Mouse (Mus musculus): ENCODE measurements around the gene Gbx1. TPM values are rescaled to one million over a fixed set of nuclear protein-coding genes. Genes with fewer than 3 reads are reported as not detected.

The Gbx1 gene
- total and polyA plus RNA-seq, 2 experiments from 2014 or later: 1.3 to 4.8 TPM

DNA sequence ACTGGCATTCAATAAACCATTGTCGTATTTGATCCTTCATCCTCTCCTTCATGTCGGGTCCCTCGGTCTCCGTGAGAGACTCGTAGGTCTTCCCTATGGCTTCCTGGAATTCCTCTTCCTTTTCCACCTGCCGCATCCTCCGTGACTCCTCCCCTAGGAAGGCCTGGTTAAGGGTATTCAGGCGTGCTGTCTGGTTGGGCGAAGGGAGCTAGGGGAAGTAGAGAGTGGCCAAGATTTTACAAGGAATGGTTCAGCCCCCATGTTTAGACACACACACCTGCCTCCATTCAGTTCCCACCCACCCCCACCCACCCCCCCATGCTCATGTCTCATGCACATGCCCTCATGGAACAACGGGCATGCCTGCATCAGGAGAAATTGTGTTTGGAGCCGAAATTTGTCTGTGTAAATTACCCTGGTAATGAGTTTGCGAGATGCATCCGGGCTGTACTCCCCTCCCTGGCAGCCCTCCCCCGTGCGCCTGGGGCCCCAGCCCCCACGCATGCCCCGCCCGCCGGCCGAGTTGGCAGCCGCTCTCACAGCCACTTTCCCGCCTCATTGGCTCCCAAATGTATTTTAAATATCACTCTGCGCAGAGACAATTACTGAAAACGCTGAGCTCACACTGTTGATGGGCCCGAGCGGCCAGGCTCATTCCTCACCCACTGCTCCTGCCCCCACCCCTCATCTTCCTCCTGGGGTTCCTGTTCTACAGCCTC, 23.8 kb upstream of the Gbx1 start:
- H3K4me2 ChIP-seq (ENCODE audit: low read depth): peak overlapping the region; percentile 45
- H3K9ac ChIP-seq: peak overlapping the region; percentile 31
- no peaks in the 10 kb centered on the region for H3K27me3 ChIP-seq (ENCODE audit: insufficient read depth, low read length)
- H3K4me3 ChIP-seq (ENCODE audit: low read depth, low read length): peak overlapping the region; percentile 18
- H3K36me3 ChIP-seq (ENCODE audit: insufficient read depth): no peaks in the 10 kb centered on the region
- no peaks in the 10 kb centered on the region for H3K9me3 ChIP-seq (ENCODE audit: low read length)
- no peak for TF ChIP-seq CTCF (IDR thresholded peaks at IDR 0.05; ENCODE audit: low read depth)
- 19% methylated on average over 25 of the region's 26 CpGs for WGBS
- peak; percentile 92 for ATAC-seq
- H3K27ac ChIP-seq (ENCODE audit: low read depth, low read length): peak overlapping the region; percentile 45; the same call in 1 of the 2 replicates
- DNase-seq: peak; percentile 86
- peaks cover 9% of the 10 kb centered on the region; the same call in 1 of the 2 replicates for H3K4me1 ChIP-seq (ENCODE audit: insufficient read depth)

DNA sequence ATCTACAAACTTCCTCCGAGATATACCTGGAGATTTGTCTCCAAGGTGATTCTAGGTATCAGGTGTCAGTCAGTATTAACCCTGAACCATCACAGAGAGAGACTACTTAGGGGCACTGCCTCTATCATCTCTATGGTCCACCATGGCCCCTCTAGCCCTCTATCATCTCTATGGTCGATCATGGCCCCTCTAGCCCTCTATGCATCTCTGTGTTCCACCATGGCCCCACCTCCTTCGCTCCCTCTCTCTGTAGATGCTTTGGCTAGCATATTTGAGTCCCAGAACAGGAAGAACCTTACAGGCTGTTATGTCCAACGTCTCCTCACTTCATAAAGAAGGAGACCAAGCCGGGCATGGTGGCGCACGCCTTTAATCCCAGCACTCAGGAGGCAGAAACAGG, 15.6 kb upstream of the Gbx1 start:
- ATAC-seq (no peak), DNase-seq (no peak)
- Histone ChIP-seq H3K4me2 (ENCODE audit: low read depth) (no peak overlapping the region), H3K27ac (ENCODE audit: low read depth, low read length) (no peak overlapping the region), H3K9me3 (ENCODE audit: low read length) (no peaks in the 10 kb centered on the region), H3K36me3 (ENCODE audit: insufficient read depth) (no peaks in the 10 kb centered on the region), H3K9ac (no peak overlapping the region), H3K4me1 (ENCODE audit: insufficient read depth) (no peaks in the 10 kb centered on the region), H3K4me3 (ENCODE audit: low read depth, low read length) (no peak overlapping the region), H3K27me3 (ENCODE audit: insufficient read depth, low read length) (no peaks in the 10 kb centered on the region)
- TF ChIP-seq CTCF (IDR thresholded peaks at IDR 0.05; ENCODE audit: low read depth): no peak
- 81% methylated on average over 7 of the region's 7 CpGs for WGBS

DNA sequence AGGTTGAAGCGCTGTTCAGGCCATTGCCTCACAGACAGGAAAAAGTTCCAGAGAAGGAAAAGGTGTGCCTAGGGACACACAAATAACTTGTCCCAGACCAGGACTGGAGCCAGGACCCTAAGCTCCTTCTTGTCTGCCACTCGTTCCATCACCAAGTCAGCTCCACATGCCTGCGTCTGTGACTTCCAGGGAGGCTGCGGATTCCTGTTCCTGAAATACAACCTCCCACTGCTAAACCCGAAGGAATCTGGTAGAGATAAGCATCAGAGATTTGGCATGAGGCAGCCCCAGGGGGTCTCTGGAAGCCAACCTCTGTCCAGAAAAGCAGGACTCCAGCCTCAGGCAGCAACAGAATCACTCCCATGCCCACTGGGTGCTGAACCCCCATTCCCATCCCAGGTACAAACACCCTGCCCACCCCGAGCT, 14.2 kb upstream of the Gbx1 start:
- no peak for TF ChIP-seq CTCF (IDR thresholded peaks at IDR 0.05; ENCODE audit: low read depth)

DNA sequence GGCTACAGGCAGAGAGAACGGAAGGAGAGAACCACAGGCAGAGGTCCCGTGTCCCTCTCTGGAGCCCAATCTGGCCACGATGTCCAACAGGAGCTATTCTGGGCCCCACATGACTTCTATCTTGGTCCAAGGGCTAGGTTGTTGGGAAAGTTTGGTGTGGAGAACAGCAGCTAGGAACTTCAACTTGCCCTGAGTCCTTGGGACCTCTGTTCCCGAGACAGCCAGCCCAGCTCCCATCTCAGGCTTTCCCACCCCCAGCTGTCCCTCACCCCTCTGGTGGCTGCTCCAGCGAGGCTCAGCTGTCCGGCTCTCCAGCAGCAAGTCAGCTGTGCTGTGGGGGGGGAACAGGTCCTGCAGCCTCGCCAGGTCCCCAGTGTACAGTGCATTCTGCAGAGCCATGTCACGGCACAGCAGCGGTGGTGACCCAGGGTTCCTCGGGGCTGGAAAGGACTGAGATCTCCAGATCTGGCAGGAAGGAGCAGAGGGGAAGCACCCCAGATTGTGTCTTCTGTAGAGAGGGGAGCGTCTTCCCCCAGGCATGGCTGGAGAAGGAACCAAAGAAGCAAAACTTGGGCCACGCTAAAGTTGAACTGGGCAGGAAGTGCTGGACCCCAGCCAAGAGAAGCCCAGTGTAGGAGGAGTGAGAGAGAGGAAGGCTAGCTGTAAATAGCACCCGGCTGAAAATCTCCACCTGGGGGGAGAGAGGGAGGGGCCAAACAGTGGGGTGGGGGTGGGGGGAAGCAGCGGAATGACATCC, 13.6 kb upstream of the Gbx1 start, which contains the start of gene Asb10:
TSS of gene Asb10 (minus strand) at position 592 of the 757 bp plus-strand sequence.
- no peaks in the 10 kb centered on the region for H3K9me3 ChIP-seq (ENCODE audit: low read length)
- WGBS: 54% methylated on average over 14 of the region's 14 CpGs
- no peaks in the 10 kb centered on the region for H3K4me1 ChIP-seq (ENCODE audit: insufficient read depth)
- H3K4me2 ChIP-seq (ENCODE audit: low read depth): no peak within 1 kb of the TSS
- H3K36me3 ChIP-seq (ENCODE audit: insufficient read depth): no peaks in the 10 kb centered on the region
- ATAC-seq (no peak), DNase-seq (no peak)
- H3K27me3 ChIP-seq (ENCODE audit: insufficient read depth, low read length): no peaks in the 10 kb centered on the region
- no peak within 1 kb of the TSS for H3K27ac ChIP-seq (ENCODE audit: low read depth, low read length)
- H3K4me3 ChIP-seq (ENCODE audit: low read depth, low read length): no peak within 1 kb of the TSS
- H3K9ac ChIP-seq: no peak within 1 kb of the TSS
- TF ChIP-seq CTCF (IDR thresholded peaks at IDR 0.05; ENCODE audit: low read depth): no peak

More for the DNA sequence above, 14.2 kb upstream of the Gbx1 start:
- WGBS: 52% methylated on average over 6 of the region's 6 CpGs
- no peak overlapping the region for H3K4me2 ChIP-seq (ENCODE audit: low read depth)
- no peaks in the 10 kb centered on the region for H3K27me3 ChIP-seq (ENCODE audit: insufficient read depth, low read length)
- DNase-seq (no peak), ATAC-seq (no peak)
- H3K36me3 ChIP-seq (ENCODE audit: insufficient read depth): no peaks in the 10 kb centered on the region
- H3K27ac ChIP-seq (ENCODE audit: low read depth, low read length): no peak overlapping the region
- H3K9ac ChIP-seq: no peak overlapping the region
- no peak overlapping the region for H3K4me3 ChIP-seq (ENCODE audit: low read depth, low read length)
- H3K9me3 ChIP-seq (ENCODE audit: low read length): no peaks in the 10 kb centered on the region
- no peaks in the 10 kb centered on the region for H3K4me1 ChIP-seq (ENCODE audit: insufficient read depth)

DNA sequence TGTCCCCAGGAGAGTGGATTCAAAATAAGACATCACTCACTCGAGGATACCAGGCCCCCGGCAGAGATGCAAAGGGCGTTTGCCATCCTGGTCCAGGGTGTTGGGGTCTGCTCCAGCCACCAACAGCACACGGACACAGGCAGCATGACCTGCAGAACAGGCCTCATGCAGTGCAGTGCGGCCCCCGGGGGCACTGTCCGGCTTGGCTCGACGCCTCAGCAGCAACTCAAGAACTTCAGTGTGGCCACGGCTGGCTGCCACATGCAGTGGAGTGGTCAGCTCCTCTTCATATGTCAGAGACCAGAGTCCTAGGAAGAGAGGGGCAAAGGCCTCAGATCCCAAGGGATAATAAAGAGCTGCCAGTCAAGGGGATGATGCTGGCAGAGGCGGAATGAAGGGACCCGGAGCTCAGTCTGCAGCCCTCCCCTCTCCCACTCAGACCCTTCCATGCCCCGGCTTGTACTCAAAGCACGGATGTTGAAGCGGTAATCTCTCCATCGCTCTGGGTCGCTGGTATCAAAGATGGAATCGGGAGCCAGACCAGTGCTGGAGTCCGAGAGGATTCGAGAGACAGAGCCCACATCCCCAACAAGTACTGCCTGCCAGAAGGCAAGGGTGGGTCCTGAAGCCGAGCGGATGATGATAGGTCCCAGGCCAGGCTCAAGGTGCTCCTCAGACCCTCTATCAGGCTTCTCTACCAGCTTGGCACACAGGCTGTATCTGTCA, 12.7 kb upstream of the Gbx1 start:
- Histone ChIP-seq H3K27ac (ENCODE audit: low read depth, low read length) (no peak overlapping the region), H3K27me3 (ENCODE audit: insufficient read depth, low read length) (no peaks in the 10 kb centered on the region), H3K4me3 (ENCODE audit: low read depth, low read length) (no peak overlapping the region), H3K36me3 (ENCODE audit: insufficient read depth) (no peaks in the 10 kb centered on the region), H3K4me2 (ENCODE audit: low read depth) (no peak overlapping the region), H3K4me1 (ENCODE audit: insufficient read depth) (no peaks in the 10 kb centered on the region), H3K9ac (no peak overlapping the region), H3K9me3 (ENCODE audit: low read length) (no peaks in the 10 kb centered on the region)
- WGBS: 83% methylated on average over 22 of the region's 22 CpGs
- no peak for TF ChIP-seq CTCF (IDR thresholded peaks at IDR 0.05; ENCODE audit: low read depth)
- DNase-seq (no peak), ATAC-seq (no peak)

DNA sequence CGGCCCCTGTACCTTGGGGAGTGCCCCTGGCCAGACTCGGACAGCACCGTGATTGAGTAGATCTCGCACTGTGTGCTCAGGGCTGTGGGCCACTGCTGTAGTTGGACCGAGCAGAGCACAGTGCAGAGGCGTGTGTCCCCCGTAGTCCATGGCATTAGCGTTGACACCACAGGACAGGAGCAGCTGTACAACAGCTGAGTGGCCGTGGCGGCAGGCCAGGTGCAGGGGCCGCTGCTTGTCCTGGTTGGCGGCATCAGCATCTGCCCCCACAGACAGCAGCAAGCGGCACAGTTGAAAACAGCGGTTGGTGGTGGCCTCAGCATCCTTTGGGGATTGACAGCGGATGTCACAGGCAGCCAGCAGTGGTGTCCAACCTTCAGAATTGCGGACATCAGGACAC, 10.6 kb upstream of the Gbx1 start:
- 61% methylated on average over 16 of the region's 16 CpGs for WGBS
- DNase-seq: no peak
- no peak for TF ChIP-seq CTCF (IDR thresholded peaks at IDR 0.05; ENCODE audit: low read depth)
- no peaks in the 10 kb centered on the region for H3K27me3 ChIP-seq (ENCODE audit: insufficient read depth, low read length)
- no peaks in the 10 kb centered on the region for H3K36me3 ChIP-seq (ENCODE audit: insufficient read depth)
- no peak for ATAC-seq
- H3K4me2 ChIP-seq (ENCODE audit: low read depth): no peak overlapping the region
- no peak overlapping the region for H3K4me3 ChIP-seq (ENCODE audit: low read depth, low read length)
- no peak overlapping the region for H3K9ac ChIP-seq
- no peak overlapping the region for H3K27ac ChIP-seq (ENCODE audit: low read depth, low read length)
- no peaks in the 10 kb centered on the region for H3K4me1 ChIP-seq (ENCODE audit: insufficient read depth)
- H3K9me3 ChIP-seq (ENCODE audit: low read length): no peaks in the 10 kb centered on the region

All from forebrain, postnatal 0 days (tissue).